Mouse (Mus musculus) kidney, postnatal 36 days (tissue): ENCODE results near the gene Plekhf1.

Source experiments
- DNase-seq, 2 experiments: peaks; one replicate each; pipeline ENCODE4 v3.0.0; 2021 to 2022; ENCODE audit warnings: mixed read lengths in 2 of 2

Gene Plekhf1

DNA sequence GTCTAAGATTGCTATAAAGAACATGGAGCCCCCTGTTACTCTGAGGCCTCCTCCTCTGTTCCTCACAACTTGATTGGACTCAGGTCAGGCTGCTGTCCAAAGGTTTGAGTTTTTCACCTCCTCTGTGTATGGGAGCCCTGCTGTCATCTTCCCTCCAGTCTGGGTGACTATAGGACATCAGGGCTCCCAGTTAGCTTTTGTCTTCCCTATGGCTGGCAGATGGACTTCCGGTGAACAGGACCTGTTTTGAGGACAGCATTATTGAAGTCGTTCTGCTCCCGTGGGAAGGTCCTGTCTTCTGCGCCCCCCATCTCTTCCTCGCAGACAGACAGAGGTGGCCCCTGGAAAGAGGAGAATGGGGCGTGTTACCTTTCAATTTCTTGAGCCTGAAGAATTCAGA lies 43.0 kb downstream of the Plekhf1 start:
- no peak for DNase-seq

DNA sequence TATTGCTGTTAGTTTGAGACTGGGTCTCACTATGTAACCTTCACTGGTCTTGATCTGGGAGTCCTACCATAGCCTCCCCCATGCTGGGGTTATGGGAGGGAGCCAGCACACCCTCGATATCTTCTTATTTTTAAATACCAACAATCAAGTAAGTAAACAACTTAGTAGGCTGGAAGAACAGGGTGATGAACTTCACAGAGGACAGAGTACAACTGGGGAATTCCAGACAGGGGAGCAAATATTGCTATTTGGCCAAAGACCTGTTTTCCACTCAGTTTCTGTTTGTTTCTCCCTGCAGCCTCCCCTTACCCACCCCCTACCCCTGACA lies 43.4 kb downstream of the Plekhf1 start:
- DNase-seq, result peak; percentile 20 to 30

DNA sequence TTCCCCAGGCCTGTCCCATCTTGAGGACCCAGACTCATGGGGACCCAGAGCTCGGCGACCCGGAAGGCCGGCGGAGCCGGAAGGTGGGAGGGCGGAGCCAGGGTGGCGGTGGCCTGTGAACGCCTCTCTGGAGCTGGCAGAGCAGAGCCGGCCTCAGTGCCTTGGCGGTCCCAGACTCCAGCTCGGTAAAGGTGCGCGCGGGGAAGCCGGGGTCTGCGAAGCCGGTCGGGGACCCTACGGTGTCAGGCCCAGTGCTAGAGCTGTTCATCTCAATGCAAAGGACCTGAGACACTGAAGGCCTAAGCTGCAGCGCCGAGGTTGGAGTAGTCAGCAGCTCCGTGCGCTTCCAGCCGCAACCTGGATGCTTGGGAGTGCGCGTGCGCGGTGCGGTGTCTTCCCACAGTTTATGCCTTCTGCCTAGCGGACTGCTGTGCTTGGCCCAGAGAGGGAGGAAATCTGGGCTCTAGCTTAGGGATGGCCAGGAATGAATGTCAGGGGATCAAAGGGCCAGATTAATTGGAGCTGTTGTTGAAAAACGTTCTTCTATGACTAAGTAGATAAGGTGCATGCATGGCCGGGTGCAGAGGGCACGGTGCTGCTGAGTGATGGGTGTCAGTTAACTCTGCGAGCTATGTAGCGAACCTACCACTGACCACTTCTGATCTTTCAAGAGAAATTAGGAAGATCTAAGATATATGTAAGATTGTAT lies 44.0 kb downstream of the Plekhf1 start:
- DNase-seq, result peak; percentile 90 to 93

DNA sequence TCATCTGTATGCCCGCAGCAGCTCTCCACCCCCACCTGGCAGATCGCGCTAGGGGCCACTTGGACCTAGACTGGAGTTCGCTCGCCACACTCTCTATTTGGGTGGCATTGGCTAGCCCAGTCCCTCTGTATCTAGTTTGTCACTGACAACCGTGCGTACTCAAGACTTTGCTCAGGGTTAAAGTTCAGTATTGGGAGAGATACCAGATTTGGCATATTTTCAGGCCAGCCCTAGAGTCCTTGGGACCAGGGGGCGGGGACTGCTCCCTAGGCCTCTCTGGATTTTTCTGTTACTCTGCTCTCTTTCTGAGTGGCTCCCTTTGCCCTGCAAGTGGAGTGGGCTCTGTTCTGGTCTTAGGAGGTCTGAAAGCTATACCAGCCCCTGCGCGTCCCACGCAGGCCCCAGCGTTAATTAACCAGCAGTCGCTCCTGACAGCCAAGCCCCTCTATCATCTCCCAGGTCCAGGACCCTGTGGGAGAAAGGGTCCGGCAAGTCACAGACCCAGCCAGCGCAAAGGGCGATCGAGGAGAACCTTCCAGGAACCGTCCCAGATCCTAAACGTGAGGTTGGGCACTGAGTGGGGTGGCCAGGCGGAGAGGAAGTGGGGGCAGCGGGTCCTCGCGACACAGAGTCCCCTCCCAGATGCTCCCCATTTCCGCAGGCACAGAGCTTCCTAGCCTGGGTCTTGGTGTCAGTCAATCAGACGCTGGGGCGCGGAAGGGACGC lies 44.7 kb downstream of the Plekhf1 start, which contains the start of gene 1600014C10Rik:
Gene 1600014C10Rik (plus strand): TSS at position 256 of the 726 bp plus-strand sequence.
- peak; percentile 49 to 70 for DNase-seq

DNA sequence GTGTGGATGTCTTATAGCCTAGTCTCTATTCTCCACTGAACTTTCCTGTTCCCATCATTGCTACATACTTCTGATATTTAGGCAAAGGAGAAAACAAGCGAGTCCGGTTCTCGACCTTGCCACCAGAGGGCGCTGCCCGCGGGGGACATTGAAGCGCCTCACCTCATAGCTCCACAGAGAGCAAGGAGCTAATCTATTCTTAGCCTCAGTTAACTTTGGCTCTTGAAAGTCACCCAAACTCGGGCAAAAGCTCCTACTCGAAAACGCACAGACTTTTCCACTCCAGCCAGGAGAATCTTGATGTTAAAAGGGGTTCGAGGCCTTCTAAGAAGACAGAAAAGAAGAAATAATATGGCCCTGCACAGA lies 45.2 kb downstream of the Plekhf1 start:
- peak; percentile 85 to 93 for DNase-seq

DNA sequence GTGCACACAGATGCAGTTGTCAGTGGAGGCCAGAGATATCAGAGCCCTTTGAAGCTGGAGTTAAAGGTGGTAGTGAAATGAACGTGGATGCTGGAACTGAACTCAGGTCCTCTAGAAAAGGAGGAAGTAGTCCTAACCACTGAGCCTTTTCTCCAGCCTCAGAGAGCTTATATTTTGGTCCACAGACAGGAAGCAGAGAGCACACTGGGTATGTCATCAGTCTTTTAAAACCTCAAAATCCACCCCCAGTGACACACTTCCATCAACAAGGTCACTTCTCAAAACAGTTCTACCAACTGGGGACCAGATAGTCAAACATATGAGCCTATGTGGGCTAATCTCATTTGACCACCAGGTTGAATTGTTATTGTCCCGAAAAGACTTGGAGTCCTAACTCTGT lies 46.5 kb downstream of the Plekhf1 start:
- DNase-seq, result no peak

DNA sequence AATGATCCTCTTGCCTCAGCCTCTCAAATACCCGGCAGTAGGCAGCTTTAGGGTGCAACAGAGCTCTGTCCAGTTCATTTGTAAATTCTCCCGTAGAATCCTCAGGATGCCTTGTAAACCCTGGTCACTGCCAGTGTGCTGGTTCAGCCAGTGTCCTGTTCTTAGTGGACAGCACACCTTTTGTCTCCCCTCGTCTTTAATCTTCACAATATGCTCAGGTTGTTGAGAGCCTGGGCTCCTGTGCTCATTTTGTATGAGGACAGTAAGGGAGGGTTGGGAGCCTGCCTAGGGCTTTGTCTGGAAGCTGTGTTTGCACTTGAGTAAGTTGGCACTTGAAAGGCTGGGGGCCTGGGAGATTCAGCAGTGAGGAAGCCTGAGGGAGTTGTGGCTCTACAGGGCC lies 47.9 kb downstream of the Plekhf1 start:
- no peak for DNase-seq

DNA sequence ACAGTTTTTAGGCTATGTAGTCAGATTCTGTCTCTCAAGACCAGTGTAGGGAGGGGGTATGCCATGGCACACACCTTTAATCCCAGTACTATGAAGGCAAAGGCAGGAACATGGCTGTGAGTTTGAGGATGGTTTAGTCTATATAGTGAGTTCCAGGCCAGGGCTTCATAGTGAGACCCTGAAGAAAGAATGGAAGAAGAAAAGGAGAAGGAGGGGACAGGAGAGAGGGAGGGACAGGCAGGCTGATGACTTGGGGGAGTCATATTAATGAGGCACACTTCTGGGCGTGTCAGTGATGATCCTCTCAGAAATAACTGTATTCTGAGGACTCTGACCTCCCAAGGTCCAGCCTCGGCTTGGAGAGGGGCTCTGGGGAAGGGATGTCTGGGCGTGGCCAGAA lies 51.8 kb downstream of the Plekhf1 start:
- no peak for DNase-seq

DNA sequence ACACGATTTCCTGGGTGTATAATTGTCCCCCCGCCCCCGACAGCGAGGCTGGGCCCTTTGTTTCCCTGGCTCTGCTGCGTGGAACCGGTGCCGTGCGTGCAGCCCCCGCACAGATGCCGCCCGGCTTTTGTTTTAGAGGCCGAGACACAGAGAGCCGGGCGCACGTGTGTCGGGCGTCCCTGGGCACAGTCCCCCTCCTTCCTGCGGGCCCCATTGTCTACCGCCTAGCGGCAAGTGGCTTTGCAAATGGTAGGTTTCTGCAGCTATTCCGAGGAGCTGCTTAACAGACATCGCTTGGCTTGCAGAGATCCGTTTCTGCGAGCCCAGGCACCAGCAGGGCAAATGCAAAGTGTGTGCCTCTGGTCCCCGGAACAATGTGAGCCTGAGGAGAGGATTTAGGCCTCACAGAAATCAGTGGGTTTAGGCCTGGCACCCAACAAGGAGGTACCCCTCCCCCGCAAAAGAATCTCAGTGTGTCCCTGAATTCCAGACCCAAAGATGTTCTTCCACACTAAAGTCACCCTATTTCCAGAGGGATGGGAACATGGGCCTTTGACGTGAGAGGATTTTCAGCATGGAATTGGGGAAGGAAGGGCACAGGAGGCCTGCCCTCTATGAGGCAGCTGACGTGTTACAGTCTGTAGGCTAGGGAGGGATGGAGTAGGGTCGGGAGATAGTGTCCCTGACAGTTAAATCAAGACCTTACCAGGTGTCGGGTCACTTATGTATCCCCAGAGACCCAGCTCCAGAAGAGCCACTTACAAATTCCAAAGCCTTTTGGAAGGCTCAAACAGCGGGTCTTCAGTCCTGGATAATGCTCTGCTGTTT lies 53.3 kb downstream of the Plekhf1 start:
- DNase-seq, result no peak

DNA sequence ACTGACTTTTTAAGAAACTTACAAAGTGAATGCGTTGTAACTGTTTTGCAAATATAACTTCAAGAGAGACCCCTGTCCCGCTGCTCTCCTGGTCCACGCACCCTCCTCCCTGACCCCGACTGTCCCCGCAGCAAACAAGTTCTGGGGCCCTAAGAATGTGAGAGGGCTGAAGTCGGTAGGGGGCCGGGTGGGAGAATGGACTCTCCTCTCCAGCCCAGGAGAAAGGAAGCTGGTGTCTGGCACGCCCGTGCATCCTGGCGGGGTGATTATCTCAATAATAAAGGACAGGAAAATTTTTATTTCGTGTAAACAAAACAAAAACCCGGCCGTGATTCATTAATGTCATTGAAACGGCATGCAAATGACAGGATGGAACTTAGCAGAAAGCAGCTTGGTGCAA lies 53.9 kb downstream of the Plekhf1 start:
- no peak for DNase-seq

DNA sequence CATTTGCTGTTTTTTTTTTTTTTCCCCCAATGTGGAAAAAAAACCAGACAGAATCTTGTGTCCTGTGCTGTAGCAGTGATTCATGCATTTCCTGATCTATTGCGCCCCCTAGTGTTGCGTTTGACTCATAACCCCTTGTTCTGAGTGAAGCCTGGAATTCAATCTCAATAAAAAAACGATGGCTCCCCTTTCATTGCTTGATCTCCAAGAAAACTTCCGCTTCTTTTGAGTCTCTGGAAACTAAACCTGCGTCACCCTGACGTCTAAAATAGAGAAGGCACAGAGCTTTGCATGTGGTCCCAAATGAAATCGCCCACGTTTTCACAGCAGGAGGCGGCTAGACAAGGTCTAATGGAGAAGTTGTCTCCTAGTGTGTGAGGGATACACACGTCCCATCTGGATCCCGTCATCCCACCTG lies 60.1 kb downstream of the Plekhf1 start:
- DNase-seq, result peak; percentile 21 to 53
